Mouse (Mus musculus): ENCODE measurements around the gene Myo16. TPM values are rescaled to one million over a fixed set of nuclear protein-coding genes. Genes with fewer than 3 reads are reported as not detected.

Myo16 gene
- polyA plus RNA-seq, 1 experiment = 0.02 TPM

DNA sequence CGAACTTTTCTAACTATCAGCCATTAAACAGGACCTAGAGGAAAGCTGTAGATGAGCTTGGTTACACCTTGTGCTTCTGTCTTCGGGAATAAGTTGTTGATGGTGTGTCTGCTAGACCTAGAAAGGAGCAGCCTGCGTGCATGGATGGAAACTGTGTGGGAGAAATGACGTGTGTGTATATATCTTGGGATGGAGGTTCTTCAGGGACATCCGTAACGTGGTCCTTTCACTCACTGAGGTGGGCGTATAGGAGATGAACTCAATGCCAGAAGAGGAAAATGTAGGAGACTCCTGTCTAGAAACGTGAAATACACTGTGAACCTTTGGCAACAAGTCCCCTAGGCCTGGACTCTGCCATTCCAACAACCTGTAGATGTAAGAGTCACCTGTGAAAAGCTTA lies 392.8 kb downstream of the Myo16 start:
- Histone ChIP-seq H3K4me3 (ENCODE audit: insufficient read depth, poor library complexity, severe bottlenecking) (no peak overlapping the region), H3K79me3 (ENCODE audit: low read depth) (no peaks in the 10 kb centered on the region), H3ac (ENCODE audit: control insufficient read depth, insufficient read length, low read depth) (no peak overlapping the region), H3K36me3 (ENCODE audit: control insufficient read depth, insufficient read depth) (no peaks in the 10 kb centered on the region), H3K79me2 (ENCODE audit: control insufficient read depth, insufficient read depth) (no peaks in the 10 kb centered on the region), H3K27me3 (ENCODE audit: control insufficient read depth, insufficient read depth, insufficient read length) (peaks cover 6% of the 10 kb centered on the region)
- no peak for TF ChIP-seq FOSL1 (IDR thresholded peaks at IDR 0.05; ENCODE audit: insufficient read depth, low read length, poor library complexity, severe bottlenecking)
- no peak for TF ChIP-seq USF1 (IDR thresholded peaks at IDR 0.05; ENCODE audit: low read depth)
- no peak for TF ChIP-seq CTCF (IDR thresholded peaks at IDR 0.05; ENCODE audit: control insufficient read depth, insufficient read depth, insufficient read length)
- TF ChIP-seq CEBPB (IDR thresholded peaks at IDR 0.05; ENCODE audit: low read depth) = no peak
- TF ChIP-seq MAX (IDR thresholded peaks at IDR 0.05) = no peak
- no peak for TF ChIP-seq MYOD1 (IDR thresholded peaks at IDR 0.05; ENCODE audit: control insufficient read depth, insufficient read length, low read depth)
- TF ChIP-seq MYOG (IDR thresholded peaks at IDR 0.05; ENCODE audit: control insufficient read depth, extremely low read depth, insufficient read length) = no peak

DNA sequence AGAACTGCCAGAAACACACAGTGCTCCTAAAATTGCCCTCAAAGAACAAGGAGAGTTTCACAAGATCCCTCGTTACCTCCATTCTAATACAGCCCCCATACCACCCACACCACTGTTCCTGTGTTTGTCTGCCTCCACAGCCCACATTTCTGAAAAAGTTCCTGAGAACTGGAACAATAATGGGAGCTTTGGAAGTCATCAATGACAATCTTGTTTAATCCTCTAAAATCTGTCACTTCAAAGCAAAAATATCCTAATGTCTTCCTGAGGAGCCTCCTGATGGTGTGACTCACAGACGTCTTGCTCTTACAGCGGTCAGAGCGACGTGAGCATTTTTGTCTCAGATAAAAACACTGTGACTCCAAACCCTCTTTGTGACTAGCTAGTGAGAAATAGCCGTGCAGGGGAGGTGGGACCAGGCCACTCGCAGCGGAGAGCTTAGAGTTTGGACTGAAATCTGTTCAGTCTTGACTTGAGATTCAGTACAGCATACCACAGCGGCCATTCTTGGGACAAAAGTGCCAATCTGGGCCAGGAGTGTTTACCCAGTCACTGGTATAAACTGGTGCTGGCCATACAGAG lies 394.4 kb downstream of the Myo16 start:
- Histone ChIP-seq H3K36me3 (ENCODE audit: control insufficient read depth, insufficient read depth) (no peaks in the 10 kb centered on the region), H3K4me3 (ENCODE audit: insufficient read depth, poor library complexity, severe bottlenecking) (no peak overlapping the region), H3ac (ENCODE audit: control insufficient read depth, insufficient read length, low read depth) (no peak overlapping the region), H3K79me3 (ENCODE audit: low read depth) (no peaks in the 10 kb centered on the region), H3K79me2 (ENCODE audit: control insufficient read depth, insufficient read depth) (no peaks in the 10 kb centered on the region), H3K27me3 (ENCODE audit: control insufficient read depth, insufficient read depth, insufficient read length) (peaks cover 9% of the 10 kb centered on the region)
- no peak for TF ChIP-seq USF1 (IDR thresholded peaks at IDR 0.05; ENCODE audit: low read depth)
- no peak for TF ChIP-seq MAX (IDR thresholded peaks at IDR 0.05)
- no peak for TF ChIP-seq MYOD1 (IDR thresholded peaks at IDR 0.05; ENCODE audit: control insufficient read depth, insufficient read length, low read depth)
- TF ChIP-seq FOSL1 (IDR thresholded peaks at IDR 0.05; ENCODE audit: insufficient read depth, low read length, poor library complexity, severe bottlenecking) = no peak
- TF ChIP-seq CEBPB (IDR thresholded peaks at IDR 0.05; ENCODE audit: low read depth) = no peak
- no peak for TF ChIP-seq CTCF (IDR thresholded peaks at IDR 0.05; ENCODE audit: control insufficient read depth, insufficient read depth, insufficient read length)
- no peak for TF ChIP-seq MYOG (IDR thresholded peaks at IDR 0.05; ENCODE audit: control insufficient read depth, extremely low read depth, insufficient read length)

DNA sequence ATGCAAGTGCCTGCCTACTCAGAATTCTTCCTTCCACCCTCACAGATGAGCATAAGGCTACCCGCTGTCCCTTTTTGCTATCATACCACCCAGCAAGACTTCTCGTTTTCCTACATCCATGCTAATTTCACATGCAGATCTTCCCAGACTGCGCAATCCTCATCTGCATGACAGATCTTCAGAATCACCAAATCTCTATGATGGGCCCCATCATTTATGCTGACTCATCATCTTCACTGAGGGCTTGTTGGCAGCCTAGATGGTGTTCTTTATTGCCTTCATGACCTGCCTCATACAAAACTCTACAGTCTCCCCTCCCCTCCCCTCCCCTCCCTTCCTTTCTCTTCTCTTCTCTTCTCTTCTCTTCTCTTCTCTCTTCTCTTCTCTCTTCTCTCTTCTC lies 395.7 kb downstream of the Myo16 start:
- Histone ChIP-seq H3K36me3 (ENCODE audit: control insufficient read depth, insufficient read depth) (no peaks in the 10 kb centered on the region), H3ac (ENCODE audit: control insufficient read depth, insufficient read length, low read depth) (no peak overlapping the region), H3K79me2 (ENCODE audit: control insufficient read depth, insufficient read depth) (no peaks in the 10 kb centered on the region), H3K27me3 (ENCODE audit: control insufficient read depth, insufficient read depth, insufficient read length) (peaks cover 21% of the 10 kb centered on the region), H3K4me3 (ENCODE audit: insufficient read depth, poor library complexity, severe bottlenecking) (no peak overlapping the region), H3K79me3 (ENCODE audit: low read depth) (no peaks in the 10 kb centered on the region)
- TF ChIP-seq CEBPB (IDR thresholded peaks at IDR 0.05; ENCODE audit: low read depth) = no peak
- TF ChIP-seq MAX (IDR thresholded peaks at IDR 0.05) = no peak
- TF ChIP-seq MYOD1 (IDR thresholded peaks at IDR 0.05; ENCODE audit: control insufficient read depth, insufficient read length, low read depth) = no peak
- no peak for TF ChIP-seq CTCF (IDR thresholded peaks at IDR 0.05; ENCODE audit: control insufficient read depth, insufficient read depth, insufficient read length)
- TF ChIP-seq MYOG (IDR thresholded peaks at IDR 0.05; ENCODE audit: control insufficient read depth, extremely low read depth, insufficient read length) = no peak
- TF ChIP-seq FOSL1 (IDR thresholded peaks at IDR 0.05; ENCODE audit: insufficient read depth, low read length, poor library complexity, severe bottlenecking) = no peak
- TF ChIP-seq USF1 (IDR thresholded peaks at IDR 0.05; ENCODE audit: low read depth) = no peak

DNA sequence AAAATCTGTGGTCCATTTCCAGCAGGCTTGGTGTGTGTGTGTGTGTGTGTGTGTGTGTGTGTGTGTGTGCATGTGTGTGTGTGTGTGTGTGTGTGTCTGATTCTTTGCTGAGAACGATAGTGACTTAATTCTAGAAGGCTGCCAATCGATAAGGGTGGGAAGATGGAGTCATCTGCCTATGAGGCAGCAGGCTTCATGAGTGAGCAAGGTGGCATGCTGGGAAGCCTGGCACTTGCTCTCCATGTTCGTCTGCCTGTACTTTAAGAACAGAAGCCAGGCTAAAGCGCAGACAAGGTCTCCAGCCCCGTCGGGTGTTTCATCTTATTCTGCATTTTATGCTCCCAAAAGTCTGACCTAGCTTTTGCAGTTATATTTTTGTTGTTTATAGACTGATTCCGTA lies 404.2 kb downstream of the Myo16 start:
- Histone ChIP-seq H3K36me3 (ENCODE audit: control insufficient read depth, insufficient read depth) (no peaks in the 10 kb centered on the region), H3K27me3 (ENCODE audit: control insufficient read depth, insufficient read depth, insufficient read length) (peaks cover 36% of the 10 kb centered on the region), H3K79me3 (ENCODE audit: low read depth) (no peaks in the 10 kb centered on the region), H3K79me2 (ENCODE audit: control insufficient read depth, insufficient read depth) (no peaks in the 10 kb centered on the region), H3ac (ENCODE audit: control insufficient read depth, insufficient read length, low read depth) (no peak overlapping the region), H3K4me3 (ENCODE audit: insufficient read depth, poor library complexity, severe bottlenecking) (no peak overlapping the region)
- no peak for TF ChIP-seq USF1 (IDR thresholded peaks at IDR 0.05; ENCODE audit: low read depth)
- no peak for TF ChIP-seq FOSL1 (IDR thresholded peaks at IDR 0.05; ENCODE audit: insufficient read depth, low read length, poor library complexity, severe bottlenecking)
- no peak for TF ChIP-seq CTCF (IDR thresholded peaks at IDR 0.05; ENCODE audit: control insufficient read depth, insufficient read depth, insufficient read length)
- TF ChIP-seq MAX (IDR thresholded peaks at IDR 0.05) = no peak
- no peak for TF ChIP-seq CEBPB (IDR thresholded peaks at IDR 0.05; ENCODE audit: low read depth)
- no peak for TF ChIP-seq MYOD1 (IDR thresholded peaks at IDR 0.05; ENCODE audit: control insufficient read depth, insufficient read length, low read depth)
- TF ChIP-seq MYOG (IDR thresholded peaks at IDR 0.05; ENCODE audit: control insufficient read depth, extremely low read depth, insufficient read length) = no peak

DNA sequence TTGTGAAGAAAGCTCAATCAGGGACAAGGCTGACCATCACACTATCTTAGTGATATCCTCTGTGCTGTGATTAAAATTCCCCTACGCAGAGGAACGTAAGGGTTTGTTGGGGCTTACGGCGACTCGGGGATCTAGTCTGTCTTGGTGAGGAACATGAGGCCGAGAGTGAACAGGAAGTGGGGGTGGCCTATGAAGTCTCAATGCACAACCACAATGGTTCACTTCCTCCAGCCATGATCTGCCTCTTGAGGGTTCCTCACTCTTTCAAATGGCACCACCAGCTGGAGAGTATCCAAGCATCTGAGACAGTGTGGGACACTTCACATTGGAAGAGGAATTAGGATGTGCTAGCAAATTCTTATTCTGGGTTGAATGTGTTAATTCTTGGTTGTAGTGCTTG lies 405.8 kb downstream of the Myo16 start:
- Histone ChIP-seq H3K27me3 (ENCODE audit: control insufficient read depth, insufficient read depth, insufficient read length) (peaks cover 24% of the 10 kb centered on the region), H3ac (ENCODE audit: control insufficient read depth, insufficient read length, low read depth) (no peak overlapping the region), H3K79me3 (ENCODE audit: low read depth) (no peaks in the 10 kb centered on the region), H3K36me3 (ENCODE audit: control insufficient read depth, insufficient read depth) (no peaks in the 10 kb centered on the region), H3K4me3 (ENCODE audit: insufficient read depth, poor library complexity, severe bottlenecking) (no peak overlapping the region), H3K79me2 (ENCODE audit: control insufficient read depth, insufficient read depth) (no peaks in the 10 kb centered on the region)
- TF ChIP-seq MAX (IDR thresholded peaks at IDR 0.05) (no peak), USF1 (IDR thresholded peaks at IDR 0.05; ENCODE audit: low read depth) (no peak), CEBPB (IDR thresholded peaks at IDR 0.05; ENCODE audit: low read depth) (no peak)

DNA sequence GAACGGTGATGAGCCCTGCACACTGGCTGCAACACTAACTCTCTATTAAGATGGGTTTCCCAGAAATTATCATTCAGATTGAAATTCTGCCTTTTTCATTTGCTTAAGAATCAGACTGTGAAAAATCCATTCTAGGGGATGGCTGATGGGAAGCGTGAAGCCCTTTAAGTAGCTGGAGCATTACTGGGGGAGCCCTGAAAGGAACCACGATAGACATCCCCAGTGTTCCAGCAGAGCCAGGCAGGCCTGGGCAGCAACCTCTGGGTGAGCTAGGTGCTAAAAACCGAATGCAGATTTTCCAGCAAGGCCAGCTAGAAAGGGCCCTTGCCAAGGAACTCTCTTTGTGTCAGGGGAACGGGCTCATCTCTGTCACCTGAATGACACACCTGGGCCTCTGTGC lies 407.9 kb downstream of the Myo16 start:
- TF ChIP-seq MYOD1 (IDR thresholded peaks at IDR 0.05; ENCODE audit: control insufficient read depth, insufficient read length, low read depth) = no peak
- TF ChIP-seq CTCF (IDR thresholded peaks at IDR 0.05; ENCODE audit: control insufficient read depth, insufficient read depth, insufficient read length) = no peak
- no peak for TF ChIP-seq FOSL1 (IDR thresholded peaks at IDR 0.05; ENCODE audit: insufficient read depth, low read length, poor library complexity, severe bottlenecking)
- no peak for TF ChIP-seq CEBPB (IDR thresholded peaks at IDR 0.05; ENCODE audit: low read depth)
- no peak for TF ChIP-seq USF1 (IDR thresholded peaks at IDR 0.05; ENCODE audit: low read depth)
- TF ChIP-seq MAX (IDR thresholded peaks at IDR 0.05) = no peak
- TF ChIP-seq MYOG (IDR thresholded peaks at IDR 0.05; ENCODE audit: control insufficient read depth, extremely low read depth, insufficient read length) = no peak

More for the DNA sequence above, 407.9 kb downstream of the Myo16 start:
- no peak overlapping the region for H3ac ChIP-seq (ENCODE audit: control insufficient read depth, insufficient read length, low read depth)
- H3K4me3 ChIP-seq (ENCODE audit: insufficient read depth, poor library complexity, severe bottlenecking) = no peak overlapping the region
- no peaks in the 10 kb centered on the region for H3K79me2 ChIP-seq (ENCODE audit: control insufficient read depth, insufficient read depth)
- no peaks in the 10 kb centered on the region for H3K79me3 ChIP-seq (ENCODE audit: low read depth)
- H3K27me3 ChIP-seq (ENCODE audit: control insufficient read depth, insufficient read depth, insufficient read length) = peaks cover 14% of the 10 kb centered on the region
- no peaks in the 10 kb centered on the region for H3K36me3 ChIP-seq (ENCODE audit: control insufficient read depth, insufficient read depth)

Data from C2C12 (cell line).